Mouse (Mus musculus) monocyte, adult 2 months (primary cell): ENCODE measurements around the gene Ociad1.

Source experiments
- DNase-seq, 2 experiments: peaks; one replicate each; pipeline ENCODE4 v3.0.0; 2022; ENCODE audit warnings: low spot score in 2 of 2, low read depth in 1 of 2

Gene Ociad1

GRCm38 (mm10) chr5:73292502-73293457 lies at the start of gene Ociad1:
Ociad1 (plus strand) TSS chr5:73292784.
- peak; percentile 77 to 90 for DNase-seq

DNA sequence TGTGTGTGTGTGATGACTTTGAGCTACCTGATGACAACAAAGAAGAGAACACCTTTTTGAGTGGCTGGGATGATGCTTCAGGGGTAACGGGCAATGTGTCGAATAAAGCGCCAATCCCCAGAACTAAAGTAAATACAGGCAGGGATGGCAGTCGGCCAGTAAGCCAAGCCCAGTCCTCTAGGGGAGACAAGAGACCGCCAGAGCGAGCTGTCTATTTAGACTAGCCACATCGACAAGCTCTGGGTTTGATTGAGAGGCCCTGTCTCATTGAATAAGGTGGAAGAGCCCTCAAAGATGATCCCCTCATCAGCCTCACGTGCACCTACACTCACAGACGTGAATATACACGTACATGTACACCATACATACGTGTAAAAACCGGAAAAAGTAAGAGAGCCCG lies 48.2 kb upstream of the Ociad1 start:
- no peak for DNase-seq

- no peak for DNase-seq
These were observed 46.2 kb upstream of the Ociad1 start for GRCm38 (mm10) chr5:73246414-73246813.

- DNase-seq = no peak
These were observed 44.4 kb upstream of the Ociad1 start for GRCm38 (mm10) chr5:73248211-73248610.

DNA sequence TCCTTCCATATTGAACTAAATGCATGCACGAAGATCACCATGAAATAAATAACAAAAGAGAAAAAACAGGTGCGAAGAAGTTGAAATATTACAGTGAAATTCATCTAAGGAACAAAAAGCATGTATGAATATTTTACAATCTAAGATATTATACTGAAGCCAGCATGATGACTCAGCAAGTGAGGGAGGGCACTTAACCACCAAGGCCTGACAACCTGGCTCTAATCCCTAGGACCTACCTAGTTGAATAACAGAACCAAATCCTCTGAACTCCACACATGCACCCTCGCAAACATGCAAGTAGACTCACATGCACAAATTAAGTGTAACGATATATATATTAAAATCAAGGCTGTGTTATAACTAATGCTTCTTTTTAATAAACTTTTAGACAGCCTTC lies 43.2 kb upstream of the Ociad1 start:
- no peak for DNase-seq

GRCm38 (mm10) chr5:73252739-73253138 lies 39.8 kb upstream of the Ociad1 start:
- DNase-seq = no peak

DNA sequence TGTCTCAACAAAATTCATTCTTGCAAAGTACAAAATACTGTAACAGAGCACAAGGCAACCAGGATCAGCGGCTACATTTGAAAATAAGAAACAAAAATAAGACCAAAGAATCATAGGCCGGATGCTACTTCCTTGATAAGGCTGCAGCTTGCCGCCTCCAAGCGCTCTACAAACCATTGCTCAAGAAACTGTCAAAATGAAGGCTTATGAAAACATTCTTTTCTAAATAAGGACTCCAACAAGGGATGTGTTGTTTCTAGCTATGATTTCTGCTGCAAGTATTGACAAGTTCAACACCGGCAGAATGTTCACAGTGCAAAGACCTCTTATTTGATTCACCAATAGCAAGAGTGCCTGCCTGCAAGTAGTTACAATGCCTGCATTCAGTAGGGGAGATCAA lies 37.9 kb upstream of the Ociad1 start:
- no peak for DNase-seq

GRCm38 (mm10) chr5:73255321-73256251 lies 37.0 kb upstream of the Ociad1 start:
- DNase-seq = peak in 1 of 2 experiments; percentile 12

DNA sequence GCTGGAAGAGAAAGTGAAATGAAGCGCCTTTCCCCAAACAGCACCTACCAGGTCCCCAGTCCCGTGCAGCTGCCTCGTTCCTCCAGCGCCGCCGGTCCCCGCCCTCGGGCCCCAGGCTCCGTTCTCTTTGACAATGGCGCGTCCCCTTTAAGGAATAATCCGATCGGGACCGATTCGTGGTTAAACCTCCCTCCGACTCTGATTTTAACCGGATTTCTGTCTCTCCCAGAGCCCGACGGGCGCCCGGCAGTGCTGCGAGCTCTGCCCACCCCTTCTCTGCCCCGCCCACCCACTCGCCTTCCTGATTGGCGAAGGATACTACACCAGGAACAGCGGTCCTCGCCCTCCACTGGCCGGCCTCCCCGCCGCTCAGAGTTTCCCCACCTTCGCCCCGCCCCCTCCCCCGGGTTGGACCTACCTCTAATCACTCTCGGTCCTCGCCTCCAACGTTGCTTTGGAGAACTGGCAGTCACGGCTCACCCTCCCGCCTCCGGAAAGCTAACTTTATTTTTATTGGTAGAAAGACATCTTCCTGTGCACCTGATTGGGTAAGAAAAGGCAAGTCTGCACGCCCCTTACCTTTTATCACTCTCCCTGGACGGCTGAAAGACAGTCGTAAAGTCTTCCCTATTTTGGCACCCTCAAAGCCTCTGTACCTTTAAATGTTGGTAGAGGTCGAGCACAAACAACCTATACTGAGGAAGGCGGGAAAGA lies 36.1 kb upstream of the Ociad1 start, which contains the start of gene Fryl:
TSS of gene Fryl (minus strand) at position 268 of the 714 bp plus-strand sequence.
- DNase-seq = peak; percentile 80 to 88

GRCm38 (mm10) chr5:73257096-73257495 lies 35.5 kb upstream of the Ociad1 start:
- DNase-seq = no peak

DNA sequence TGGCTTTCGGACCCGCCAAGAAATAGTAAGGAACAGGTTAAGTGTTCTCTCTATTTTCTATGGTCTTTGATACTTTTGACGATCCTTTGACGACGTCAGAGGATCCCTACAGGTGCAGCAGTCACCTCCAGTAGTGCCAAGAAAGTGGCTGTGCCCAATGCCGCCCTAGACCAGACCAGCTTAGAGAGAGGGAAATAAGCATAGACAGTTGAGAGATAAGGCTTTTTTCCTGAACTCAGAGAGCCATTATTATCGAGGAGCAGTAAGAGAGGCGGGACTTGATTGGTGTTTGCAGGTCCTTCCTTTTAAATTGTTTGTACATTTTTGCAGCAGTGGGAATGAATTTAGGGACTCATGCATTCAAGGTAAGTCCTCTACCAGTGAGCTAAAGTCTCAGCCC lies 34.9 kb upstream of the Ociad1 start:
- DNase-seq = no peak

DNA sequence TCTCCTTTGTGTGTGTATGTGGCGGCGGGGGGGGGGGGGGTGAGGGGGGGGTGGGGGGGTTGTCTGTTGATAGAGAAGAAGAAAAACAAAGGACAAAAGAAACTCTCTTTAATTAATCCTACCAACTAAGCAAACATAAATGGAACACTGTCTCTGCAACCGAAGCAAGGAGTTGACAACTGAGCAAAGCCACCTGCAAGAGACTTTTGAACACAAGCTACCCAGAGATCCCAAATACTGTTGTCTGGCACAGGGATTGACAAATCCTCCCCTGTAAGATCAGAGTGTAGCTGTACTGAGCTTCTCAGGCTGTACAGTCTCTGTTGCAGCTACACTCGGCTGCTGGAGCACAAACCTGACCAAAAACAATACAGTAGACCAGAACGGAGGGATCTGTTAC lies 28.5 kb upstream of the Ociad1 start:
- DNase-seq = no peak

DNA sequence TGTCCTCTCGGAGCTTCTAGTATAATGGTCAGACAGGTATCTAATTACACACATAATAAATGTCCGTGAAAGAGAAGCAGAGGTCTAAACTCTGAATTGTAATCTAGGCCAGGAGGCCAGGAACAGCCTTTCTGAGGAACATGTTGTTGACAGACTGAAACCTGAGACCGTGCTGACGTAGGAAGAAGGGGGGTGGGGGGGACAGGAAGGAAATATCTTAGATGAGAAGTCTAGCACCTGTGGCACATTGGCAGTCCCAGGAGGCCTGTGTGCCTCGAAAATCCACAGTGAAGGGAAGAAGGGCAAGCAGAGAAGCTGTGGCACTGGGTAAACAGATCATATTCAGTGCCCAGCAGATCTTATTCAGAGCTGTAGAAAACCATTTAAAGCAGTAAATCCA lies 27.1 kb upstream of the Ociad1 start:
- no peak for DNase-seq

GRCm38 (mm10) chr5:73268636-73269213 lies 23.9 kb upstream of the Ociad1 start:
- DNase-seq = no peak

- no peak for DNase-seq
These were observed 22.0 kb upstream of the Ociad1 start for GRCm38 (mm10) chr5:73270612-73271011.

GRCm38 (mm10) chr5:73273171-73273570 lies 19.4 kb upstream of the Ociad1 start:
- DNase-seq = no peak

DNA sequence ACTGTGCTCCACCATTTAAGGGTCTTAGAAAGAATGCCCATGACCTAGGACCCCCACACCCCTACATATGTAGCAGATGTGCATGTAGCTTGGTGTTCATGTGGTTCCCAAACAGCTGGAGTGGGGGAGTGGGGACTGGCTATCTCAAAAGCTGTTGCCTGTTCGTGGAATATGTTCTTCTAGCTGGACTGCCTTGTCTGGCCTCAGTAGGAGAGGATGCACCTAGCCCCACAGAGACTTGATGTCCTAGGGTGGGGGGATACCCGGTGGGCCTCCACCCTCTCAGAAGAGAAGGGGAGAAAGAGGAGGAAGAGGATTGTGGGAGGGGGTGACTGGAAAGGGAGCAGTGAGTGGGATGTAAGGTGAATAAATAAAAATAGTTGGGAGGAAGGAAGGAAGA lies 17.6 kb upstream of the Ociad1 start:
- DNase-seq = no peak

GRCm38 (mm10) chr5:73279190-73279589 lies 13.4 kb upstream of the Ociad1 start:
- no peak for DNase-seq

GRCm38 (mm10) chr5:73279732-73280566 lies 12.6 kb upstream of the Ociad1 start:
- DNase-seq = no peak

DNA sequence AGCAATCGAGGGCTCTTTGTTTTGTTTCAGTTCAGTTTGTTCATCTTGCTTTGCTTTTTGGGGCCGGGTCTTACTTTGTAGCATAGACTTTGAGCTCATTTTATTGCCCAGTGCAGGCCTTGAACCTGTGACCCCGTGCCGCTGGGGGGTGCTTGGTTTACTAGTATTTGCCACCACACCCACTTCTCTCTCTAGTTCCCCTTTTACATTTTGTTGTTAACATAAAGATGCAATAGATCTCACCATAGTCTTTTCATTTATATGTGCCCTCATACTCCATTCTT lies 12.1 kb upstream of the Ociad1 start:
- no peak for DNase-seq
